Mouse (Mus musculus): ENCODE data around the gene S100pbp. TPM values are rescaled to one million over a fixed set of nuclear protein-coding genes. Genes with fewer than 3 reads are reported as not detected.

The S100pbp gene
- total RNA-seq, 2 experiments from 2014 or later, result 37.8 to 41.2 TPM

DNA sequence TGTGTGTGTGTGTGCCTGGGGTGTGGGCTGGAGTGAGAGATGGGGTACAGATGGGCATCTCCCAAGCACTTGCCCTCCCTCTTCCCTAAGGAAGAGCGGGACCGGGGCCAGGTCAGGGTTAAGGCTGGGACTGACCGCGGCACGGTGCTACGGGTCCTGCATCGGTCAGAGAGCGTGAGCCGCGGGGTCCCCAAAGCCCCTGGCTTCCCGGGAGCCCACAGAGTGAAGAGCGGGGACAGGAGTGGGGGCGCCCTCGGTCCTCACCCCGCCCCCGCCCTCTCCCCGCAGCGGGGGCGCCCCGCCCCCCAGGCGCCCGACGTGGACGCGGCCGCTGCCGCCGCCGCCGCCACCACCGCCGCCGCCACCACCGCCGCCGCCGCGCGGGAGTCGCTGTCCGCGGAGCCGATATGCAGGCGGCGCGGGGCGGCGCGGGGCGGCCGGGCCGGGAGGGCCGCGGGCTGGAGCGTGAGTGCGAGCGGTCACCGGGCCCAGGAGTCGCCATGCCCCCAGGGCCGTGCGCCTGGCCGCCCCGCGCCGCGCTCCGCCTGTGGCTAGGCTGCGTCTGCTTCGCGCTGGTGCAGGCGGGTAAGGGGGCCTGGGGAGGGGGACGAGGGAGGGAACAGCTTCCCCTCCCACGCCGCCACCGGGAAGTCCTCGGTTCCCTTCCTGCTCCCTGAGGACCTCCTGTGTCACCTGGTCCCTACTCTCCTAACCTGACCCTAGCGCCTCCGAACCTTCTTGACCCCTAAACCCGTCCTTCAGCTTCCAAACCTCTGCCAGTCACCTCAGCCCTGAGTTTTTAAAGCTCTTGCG is 52.7 kb downstream of the S100pbp start, which contains the start of gene Fndc5:
Gene Fndc5 (plus strand): TSS at position 421 of the 813 bp plus-strand sequence.
- intact Hi-C loops (cut with DNase I), result loop anchor here (10.0 kb wide), 2 partner anchors 138 to 318 kb away; no protein-coding TSS in a partner anchor
- DNase-seq (ENCODE audit: low spot score in 2 of 2), result no peak

DNA sequence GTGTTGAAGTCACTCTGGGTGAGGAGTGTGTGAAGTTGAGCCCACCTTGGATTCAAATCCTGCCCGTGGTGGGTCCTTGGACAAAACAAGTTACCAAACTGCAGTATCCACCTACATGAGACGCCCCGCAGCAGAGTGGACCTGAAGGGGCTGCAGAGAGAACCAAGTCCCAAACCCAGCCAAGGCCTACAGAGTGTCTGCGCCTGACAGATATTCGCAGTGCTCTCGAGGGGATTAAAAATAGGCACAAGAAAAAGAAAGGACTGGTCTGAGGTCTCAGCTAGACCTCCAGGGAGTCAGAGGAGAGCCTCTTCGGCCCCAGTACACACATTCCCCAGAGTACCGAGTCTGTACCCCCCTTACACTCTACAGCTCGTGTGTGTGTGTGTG is 53.3 kb downstream of the S100pbp start:
- no peak for DNase-seq (ENCODE audit: low spot score in 2 of 2)
- intact Hi-C loops (cut with DNase I), result loop anchor here (10.0 kb wide), 2 partner anchors 139 to 319 kb away; no protein-coding TSS in a partner anchor

DNA sequence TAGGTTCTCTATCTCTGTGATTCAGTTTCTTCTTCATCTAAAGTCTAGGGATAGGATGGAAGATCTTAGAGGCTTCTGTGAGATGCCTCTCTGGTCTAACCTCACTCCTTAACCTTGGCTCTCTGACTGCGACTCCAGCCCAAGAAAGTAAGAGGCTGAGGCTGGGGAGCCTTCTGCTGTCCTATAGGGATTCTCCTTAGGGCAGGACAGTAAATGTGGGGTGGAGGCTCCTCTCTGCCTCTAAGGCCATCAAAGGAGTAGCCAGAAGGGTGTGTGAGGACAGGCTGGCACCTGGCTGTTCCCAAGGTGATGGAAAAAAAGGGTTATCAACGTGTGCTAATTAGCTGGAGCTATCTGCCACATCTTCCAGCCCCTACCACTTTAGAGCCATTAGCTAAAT is 53.9 kb downstream of the S100pbp start:
- DNase-seq (ENCODE audit: low spot score in 2 of 2), result no peak
- intact Hi-C loops (cut with DNase I), result loop anchor here (10.0 kb wide), 2 partner anchors 139 to 319 kb away; no protein-coding TSS in a partner anchor

DNA sequence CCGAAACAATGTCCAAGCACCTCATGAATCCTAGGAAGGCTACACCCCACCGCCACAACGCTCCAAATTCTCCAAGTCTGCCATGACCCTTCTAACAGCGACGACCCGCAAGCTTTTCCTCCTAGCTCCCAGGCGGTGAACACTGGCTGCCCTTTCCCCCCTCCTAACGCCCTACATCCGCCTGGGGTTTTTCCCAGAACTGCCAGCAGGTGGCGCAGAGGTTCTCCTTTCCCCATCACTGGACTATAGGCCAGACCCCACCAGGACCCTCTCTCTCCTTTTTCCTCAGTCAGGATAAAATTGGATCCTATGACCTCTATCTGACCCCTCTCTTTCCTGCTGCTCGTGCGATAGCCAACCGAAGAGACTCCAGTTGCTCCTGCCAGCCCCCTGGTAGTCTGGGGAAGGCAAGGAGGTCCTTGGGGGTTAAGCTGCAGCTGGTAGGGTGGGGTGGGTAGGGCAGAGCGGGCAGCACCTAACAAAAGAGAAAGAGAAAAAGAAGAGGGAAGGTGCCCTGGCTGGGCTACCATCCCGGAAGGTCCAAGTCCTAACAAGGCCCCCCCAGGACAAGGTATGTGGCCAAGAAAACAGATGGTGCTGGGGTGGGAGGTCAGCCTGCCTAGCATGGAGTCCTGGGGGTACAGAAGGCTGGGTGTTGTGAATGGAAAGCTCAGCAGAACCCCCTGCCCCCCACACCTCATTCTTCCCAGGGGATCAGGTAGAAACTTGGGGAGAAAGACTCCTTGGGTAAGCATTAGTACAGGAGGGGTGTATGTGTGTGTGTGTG is 54.5 kb downstream of the S100pbp start:
- no peak for DNase-seq (ENCODE audit: low spot score in 2 of 2)
- intact Hi-C loops (cut with DNase I), result loop anchor here (5.0 to 10.0 kb wide), 3 partner anchors 52 to 320 kb away; partner anchors contain the start of genes S100pbp and Yars

DNA sequence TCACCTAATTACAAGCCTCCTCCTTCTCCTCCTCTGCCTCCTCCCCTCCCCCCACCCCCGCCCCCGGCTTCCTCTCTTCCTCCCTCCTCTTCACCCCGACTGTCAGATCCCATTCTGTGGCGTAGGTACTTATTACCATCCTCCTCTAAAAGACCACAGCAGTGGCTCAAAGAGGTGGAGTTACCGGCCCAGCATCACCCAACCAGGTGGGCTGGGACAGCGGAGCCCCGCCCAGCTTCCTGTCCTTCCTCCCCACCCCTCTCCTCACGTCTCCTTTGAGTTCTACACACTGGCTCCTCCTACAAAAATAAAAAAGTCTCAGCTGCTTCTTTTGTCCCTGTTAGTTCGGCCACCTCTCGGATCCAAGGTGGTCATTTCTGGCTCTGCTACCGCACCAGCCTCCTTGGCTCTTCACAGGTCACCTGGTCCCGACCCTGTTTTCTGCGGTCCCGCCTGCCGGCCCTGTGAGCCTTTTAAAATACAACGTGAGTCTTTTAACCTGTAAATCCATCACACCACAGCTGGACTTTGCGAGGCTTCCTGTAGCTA is 58.7 kb downstream of the S100pbp start:
- intact Hi-C loops (cut with DNase I), result loop anchor here (5.0 to 10.0 kb wide), 3 partner anchors 56 to 324 kb away; partner anchors contain the start of genes S100pbp and Yars
- DNase-seq (ENCODE audit: low spot score in 2 of 2), result no peak

DNA sequence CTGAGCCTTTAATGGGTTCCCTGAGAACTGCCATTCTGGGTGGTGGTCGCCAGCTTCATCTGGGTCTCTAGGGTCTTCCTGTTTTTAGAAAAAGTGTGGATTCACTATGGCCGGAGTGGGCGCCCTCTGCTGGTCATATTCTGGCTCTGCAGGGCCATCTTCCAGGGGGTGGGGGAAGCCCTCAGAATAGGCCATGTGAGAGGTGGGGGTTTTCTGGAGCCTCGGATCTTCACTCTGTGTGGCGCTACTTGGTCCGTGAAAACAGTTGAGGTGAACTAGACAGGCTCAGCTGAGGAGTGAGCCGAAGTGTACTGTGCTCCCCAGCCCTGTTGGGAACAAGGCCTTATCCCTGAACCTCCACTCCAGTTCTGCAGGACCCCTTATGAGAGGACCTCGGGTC is 59.4 kb downstream of the S100pbp start:
- intact Hi-C loops (cut with DNase I), result loop anchor here (5.0 to 10.0 kb wide), 3 partner anchors 57 to 325 kb away; partner anchors contain the start of genes S100pbp and Yars
- no peak for DNase-seq (ENCODE audit: low spot score in 2 of 2)

DNA sequence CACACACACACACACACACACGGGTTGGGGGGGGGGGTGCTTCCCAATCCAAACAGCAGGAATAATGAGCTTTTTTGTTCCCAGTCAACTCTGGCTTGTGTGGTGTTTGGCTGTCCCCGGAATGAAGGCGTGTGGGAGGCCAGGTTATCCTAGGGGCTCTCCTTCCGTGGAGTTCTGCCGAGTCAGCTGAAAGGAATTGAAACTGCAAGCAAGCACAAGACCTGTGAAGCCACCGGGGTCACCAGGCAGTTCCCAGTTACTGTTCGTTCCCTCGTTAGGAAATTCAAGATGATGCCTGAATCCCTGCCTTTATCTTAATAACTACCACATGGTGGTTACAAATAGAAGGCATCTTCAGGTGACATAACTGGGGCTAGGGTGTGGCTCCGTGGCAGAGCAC is 60.1 kb downstream of the S100pbp start:
- intact Hi-C loops (cut with DNase I), result no loop called here
- DNase-seq (ENCODE audit: low spot score in 2 of 2), result no peak

DNA sequence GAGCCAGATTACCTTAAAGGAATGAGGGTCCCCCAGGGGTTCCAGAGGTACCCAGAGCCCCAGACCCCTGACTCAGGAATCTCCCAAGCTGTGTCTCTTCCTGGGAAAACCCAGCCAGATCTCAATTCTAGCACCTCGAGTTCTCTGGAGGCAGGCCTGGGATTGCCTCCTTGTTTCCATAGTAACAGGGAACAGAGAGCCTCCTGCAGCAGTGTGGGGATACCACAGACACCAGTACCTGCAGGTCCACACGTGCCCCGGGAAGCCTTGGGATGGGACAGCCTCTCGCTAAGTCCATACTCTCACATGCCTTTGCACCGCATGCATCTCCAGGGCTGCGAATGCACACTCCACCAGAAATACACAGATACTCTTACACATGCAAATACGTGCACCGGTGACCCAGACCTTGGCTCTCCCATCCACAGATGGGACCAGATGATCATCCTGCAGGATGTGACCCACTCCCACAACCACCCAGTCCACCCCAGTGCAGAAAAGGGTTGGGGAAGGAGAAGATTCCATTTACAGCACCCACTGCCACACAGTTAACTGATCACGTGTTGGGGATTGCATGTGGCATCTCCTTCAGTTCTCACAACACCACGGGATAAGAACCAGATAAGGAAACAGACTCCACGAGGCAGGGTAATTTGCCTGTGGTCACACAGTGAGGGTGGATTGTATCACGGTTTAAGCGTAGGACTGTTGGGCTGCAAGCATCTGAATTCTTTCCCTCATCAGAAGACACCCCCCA is 60.8 kb downstream of the S100pbp start:
- DNase-seq (ENCODE audit: low spot score in 2 of 2), result peak in 1 of 2 experiments; percentile 90
- intact Hi-C loops (cut with DNase I), result no loop called here

DNA sequence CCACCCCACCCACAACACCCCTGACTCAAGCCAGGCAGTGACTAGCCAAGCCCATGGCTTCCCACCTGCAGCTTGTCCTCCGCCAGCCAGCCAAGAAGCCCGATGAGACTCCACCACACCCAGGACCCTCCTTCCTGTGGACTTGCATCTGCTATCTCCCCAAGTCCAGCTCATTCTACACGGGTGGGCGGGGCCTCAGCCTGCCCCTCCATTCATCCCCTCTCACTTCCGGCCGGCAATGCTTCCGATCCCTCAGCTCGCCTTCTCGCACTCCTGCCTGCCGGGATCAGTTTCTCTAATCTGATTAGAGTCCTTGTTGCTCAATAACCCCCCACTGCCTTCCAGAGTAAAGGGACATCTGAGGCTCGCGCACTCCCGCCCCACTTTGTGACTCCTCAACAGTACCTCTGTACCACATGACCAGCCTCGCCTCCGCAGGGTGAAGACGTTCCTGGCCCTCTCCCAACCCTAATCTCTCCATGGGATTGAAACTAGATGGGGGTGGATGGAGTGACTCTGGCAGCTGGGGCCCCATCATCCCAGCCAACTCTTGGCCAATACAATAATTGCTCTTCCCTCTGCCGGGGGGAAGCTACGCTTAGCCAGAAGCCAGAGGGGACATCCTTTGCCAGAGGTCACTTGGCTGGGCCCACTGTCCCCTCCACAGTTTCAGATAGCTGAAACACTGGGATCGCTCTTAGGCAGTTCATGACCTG is 63.6 kb downstream of the S100pbp start:
- no peak for DNase-seq (ENCODE audit: low spot score in 2 of 2)
- intact Hi-C loops (cut with DNase I), result no loop called here

DNA sequence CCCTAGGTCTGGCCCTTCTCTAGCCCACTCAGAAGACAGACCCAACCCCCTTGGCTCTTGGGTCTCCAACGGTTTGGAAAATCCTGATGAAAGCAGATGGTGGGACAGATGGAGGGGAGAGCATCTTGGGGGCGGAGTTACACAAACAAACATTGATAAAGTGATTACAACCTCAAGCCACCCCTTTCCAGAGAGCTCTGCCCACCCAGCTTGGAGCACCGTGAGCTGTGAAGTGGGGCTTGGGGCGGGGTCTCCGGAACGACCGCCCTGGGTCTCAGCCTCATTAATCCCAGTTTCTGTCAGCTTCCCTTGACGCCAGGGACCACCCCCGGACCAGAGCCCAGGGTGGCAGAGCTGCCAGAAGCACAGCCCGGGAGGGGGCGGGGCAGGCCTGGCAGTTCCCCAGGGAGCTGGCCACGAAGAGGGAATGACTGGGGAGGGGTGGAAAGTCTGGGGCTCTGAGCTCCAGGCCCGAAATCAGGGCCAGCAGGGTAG is 64.8 kb downstream of the S100pbp start:
- peak in 1 of 2 experiments; percentile 65 for DNase-seq (ENCODE audit: low spot score in 2 of 2)
- intact Hi-C loops (cut with DNase I), result no loop called here

DNA sequence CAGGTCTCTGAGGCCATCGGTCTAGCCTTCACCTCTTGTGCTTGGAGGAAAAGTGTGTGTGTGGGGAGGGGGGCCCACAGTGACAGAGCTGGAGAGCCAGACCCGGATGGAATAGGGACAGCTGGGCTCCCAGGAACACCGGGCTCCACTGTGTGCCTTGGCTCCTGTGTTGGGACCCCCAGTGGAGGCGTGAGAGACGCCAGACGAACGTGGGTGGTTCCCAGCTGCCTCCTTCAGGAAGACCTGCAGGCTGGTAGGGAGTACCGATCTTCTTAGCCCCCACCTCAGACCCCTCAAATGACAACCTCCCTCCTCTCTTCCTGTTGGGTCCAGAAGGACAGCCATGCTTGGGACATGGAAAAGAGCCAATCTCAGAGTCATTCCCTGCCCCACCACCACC is 66.8 kb downstream of the S100pbp start:
- no peak for DNase-seq (ENCODE audit: low spot score in 2 of 2)
- intact Hi-C loops (cut with DNase I), result loop anchor here (2.0 kb wide), 1 partner anchor 22 kb away; no protein-coding TSS in a partner anchor

DNA sequence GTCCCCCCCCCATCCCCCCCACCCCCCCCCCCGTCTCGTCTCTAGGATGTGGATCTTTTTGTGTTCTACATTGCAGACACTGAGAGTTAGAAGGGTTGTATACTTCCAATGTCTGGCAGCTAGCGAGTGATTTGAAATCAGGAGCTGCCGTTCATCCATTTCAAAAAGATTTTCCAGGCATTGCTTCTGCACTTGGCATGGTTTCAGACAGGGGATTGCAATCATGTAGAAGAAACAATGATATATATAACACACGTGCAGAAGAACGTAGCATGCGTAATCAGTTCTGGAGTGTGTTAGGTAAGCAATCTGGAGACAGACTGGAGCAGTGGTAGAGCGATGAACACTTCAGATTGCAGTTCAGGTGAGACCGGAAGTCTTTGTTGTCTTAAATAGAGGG is 67.4 kb downstream of the S100pbp start:
- intact Hi-C loops (cut with DNase I), result loop anchor here (2.0 kb wide), 1 partner anchor 23 kb away; no protein-coding TSS in a partner anchor
- no peak for DNase-seq (ENCODE audit: low spot score in 2 of 2)

DNA sequence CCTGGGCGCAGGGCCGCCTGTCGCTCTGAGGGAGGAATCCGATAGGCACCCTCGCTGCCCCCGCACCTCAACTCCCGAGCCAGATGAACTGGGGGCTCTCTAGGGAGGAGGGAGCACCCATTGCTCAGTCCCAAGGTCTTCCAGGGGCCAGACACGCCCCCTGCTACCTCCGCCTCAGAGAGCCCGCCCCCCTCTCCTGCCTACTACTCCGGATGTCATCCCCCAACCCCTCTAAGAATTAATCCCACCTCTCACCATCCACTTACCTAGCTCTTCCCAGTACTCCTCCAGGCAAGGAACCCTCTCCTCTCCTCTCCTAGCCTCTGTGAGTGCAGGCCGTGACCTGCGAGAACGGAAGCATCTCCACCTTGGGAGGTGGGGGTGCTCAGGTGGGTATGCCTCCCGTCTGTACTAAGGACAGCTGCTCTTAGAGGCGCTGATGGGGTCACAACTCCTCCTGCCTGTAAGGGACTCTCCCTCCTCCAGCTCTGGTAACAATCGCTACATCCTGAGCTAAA is 67.9 kb downstream of the S100pbp start, which contains the start of gene Hpca:
Gene Hpca (minus strand): TSS at position 468 of the 518 bp plus-strand sequence.
- no peak for DNase-seq (ENCODE audit: low spot score in 2 of 2)
- intact Hi-C loops (cut with DNase I), result loop anchor here (2.0 kb wide), 1 partner anchor 23 kb away; no protein-coding TSS in a partner anchor

DNA sequence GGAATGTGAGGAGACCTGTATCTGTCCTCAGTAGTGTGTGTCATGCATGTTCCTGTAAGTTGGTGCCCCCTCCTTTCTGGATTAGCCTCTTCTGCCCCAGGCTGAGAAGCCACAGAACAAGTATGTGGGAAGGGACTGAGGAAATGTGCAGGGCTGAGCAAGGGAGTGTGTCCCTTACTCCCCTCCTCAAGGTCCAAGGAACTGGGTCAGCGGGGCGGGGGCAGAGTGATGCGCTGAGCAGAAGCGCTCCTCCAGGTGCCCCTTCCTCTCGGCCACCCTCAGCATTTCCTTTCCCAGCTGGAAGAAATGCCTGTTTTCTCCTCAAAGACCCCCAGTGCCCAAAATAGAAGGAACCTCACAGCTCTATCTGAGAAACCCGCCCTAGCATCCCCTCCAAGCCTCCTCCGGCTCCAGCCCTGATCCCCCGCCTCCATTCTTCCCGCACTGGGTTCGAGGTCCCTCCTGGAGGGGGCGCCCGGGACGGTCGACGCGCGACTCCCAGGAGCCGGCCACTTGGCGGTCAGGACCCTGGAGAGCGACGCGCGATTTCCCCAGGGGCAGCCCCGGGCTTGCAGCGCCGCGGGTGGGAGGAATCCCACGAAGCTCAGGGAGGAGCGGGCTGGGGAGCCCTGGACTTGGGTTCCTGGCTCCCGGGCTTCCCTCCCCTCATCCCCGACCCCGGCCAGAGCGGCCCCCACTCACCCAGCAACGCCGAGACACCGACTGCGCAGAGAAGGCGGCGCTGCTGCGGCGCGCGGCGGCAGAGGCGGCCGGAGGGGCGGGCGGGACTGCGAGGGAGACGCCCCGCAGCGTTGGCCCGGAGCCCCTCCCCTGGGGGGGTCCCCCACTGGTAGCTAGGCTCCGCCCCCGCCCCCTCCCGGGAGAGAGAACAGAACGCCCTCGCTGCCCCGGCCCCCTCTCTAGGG is 68.7 kb downstream of the S100pbp start:
- intact Hi-C loops (cut with DNase I), result no loop called here

DNA sequence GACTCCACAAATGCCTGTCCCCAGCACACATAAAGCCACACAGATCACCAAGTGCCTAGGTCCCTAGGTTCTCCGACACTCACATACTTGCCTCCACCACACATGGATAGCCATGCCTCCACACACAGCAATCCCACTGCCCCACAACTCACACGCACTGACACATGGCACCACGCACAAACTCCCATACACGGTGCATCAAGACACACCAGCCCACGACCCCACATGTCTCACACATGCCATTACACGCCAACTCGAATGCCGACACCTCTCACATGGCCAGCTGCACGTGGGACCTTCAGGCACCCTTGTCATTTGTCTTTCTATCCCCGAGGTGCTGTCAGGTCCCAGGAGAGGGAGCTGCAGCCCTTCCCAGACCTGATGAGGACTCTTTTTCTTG is 69.8 kb downstream of the S100pbp start:
- no peak for DNase-seq (ENCODE audit: low spot score in 2 of 2)

More for the DNA sequence above, 68.7 kb downstream of the S100pbp start:
- peak in 1 of 2 experiments; percentile 65 for DNase-seq (ENCODE audit: low spot score in 2 of 2)

DNA sequence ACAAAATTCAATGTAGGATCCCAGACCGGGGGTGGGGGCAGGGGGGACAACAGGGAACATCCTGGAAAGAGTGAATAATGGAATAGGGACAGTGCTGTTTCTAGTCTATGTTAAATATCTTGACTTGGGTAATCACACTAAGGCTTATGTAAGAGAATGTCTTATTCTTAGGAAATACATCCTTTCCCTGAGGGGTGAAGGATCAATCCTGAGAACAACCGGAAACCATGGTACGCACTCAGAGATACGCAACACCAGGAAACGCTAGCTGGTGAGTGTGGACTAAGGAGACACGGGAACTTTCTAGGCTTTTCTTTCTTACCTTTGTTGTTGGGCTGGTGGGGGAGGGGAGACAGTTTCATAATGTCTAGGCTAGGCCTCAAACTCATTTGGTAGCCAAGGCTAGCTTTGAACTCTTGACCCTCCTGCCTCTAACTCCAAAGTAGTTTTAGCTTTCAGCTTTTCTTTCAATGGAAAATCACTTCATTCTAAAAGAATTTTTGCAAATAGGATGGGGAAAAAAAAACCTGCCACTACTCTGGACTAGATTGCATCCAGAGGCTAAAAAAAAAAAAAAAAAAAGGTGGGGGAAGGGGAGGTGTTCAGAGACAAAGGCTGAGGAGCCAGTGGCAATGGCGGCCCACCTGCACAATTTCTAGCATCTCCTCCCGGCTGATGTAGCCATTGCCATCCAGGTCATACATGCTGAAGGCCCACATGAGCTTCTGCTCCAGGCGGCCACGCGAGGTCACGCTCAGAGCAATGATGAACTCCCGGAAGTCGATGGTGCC is 71.6 kb downstream of the S100pbp start:
- DNase-seq (ENCODE audit: low spot score in 2 of 2), result no peak
- intact Hi-C loops (cut with DNase I), result no loop called here

More for the DNA sequence above, 69.8 kb downstream of the S100pbp start:
- intact Hi-C loops (cut with DNase I), result no loop called here

Measured in left cerebral cortex, postnatal 25 days (tissue).